Mouse (Mus musculus): ENCODE data around the gene Rhoh.

Rhoh gene

DNA sequence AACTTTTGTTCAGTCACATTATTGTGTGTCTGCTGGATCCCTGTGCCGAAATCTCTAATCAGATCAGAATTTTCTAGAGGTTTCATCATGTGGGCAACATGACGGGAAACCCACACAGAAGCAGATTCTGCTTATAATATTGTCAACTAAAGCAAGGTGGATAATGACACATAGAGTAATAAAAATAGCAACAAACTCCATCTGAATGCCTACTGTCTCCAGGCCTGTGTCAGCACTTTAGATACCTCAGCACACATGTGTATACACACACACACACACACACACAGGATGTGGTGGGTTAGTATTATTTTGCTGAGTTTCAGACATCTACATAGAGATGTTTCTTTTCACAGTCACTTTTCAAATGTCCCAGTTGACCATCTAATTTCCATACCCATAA, 36.7 kb downstream of the Rhoh start:
- DNase-seq, result no peak

GRCm38 (mm10) chr5:65898683-65899082, 37.7 kb downstream of the Rhoh start:
- no peak for DNase-seq

DNA sequence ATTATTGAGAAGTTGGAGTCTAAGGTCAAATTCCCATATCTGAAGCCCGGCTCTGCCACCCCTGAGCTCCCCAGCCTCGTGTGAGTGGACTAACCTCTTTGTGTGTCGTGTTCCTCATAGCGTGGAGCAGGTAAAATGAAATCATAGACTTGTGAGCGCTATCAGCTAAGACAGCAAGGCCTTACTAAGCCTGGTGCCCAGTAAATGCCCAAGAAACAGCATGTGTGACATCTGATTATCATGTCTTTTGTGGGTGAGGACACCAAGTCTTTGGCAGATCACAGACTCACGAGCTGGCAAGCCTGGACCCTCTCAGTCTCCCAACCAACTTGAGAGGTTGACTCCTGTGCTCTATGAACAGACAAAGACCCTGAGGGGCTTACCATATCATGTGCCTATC, 39.1 kb downstream of the Rhoh start:
- no peak for DNase-seq

DNA sequence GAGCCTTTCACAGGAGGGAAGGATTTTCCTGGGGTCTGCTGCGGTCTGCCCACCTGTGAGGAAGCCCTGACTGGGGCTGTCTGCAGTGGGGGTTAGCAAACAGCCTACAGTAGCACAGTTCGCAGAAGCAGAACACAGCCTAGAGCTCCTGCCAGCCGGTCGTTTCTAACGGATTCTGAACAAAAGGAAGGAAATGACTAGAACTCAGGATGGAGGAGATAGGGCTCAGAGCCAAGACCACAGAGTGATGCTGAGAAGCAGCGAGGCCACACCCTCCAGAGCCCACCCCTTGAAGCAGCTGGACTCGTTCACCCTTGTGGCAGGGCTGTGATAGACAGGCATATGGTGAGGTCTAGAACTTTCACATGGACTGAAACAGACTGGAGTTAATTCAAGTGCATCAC, 39.9 kb downstream of the Rhoh start:
- DNase-seq, result no peak

DNA sequence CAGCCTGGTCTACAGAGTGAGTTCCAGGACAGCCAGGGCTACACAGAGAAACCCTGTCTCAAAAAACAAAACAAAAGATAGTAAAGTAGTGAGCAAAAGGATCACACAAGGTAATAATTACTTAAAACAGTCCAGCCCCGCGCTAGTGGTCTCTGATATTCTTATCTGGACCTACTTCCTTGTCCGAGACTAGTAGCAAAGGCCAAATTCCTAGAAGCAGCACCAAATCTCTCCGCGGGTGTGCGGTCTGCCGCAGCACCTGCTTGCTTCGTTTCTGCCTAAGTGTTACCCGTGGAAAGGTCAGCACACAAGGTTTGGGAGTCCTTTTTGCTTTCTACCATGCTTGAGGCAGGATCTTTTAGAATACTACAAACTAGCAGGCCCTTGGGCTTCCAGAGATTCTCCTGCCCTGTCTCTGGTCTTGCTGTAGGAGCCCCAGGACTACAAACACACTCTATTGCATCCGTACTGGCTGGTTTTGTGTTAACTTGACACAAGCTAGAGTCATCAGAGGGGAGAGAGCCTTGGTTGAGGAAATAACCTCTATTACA, 40.9 kb downstream of the Rhoh start:
- no peak for DNase-seq

GRCm38 (mm10) chr5:65902811-65903210, 41.8 kb downstream of the Rhoh start:
- DNase-seq, result no peak

DNA sequence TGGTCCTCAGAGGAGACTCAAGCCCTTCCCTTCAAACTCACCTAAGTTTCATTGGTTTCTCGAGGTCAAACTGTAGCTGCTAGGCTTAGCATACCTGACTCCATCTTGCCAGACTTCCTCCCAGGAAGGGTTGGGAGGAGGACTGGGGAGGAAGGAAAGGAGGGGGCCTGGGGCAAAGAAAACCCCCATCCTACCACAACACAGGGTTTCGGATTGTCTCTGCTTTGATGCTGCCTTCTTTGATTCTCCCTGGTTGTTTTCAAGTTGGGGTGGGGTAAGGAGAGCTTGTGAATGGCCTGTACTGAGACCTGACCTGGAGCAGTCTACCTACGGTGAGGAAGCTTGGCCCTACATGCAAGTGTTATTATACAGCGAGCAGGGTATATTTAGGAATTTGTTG, 43.5 kb downstream of the Rhoh start:
- no peak for DNase-seq

- no peak for DNase-seq
Observed at GRCm38 (mm10) chr5:65908751-65909150, 47.7 kb downstream of the Rhoh start.

DNA sequence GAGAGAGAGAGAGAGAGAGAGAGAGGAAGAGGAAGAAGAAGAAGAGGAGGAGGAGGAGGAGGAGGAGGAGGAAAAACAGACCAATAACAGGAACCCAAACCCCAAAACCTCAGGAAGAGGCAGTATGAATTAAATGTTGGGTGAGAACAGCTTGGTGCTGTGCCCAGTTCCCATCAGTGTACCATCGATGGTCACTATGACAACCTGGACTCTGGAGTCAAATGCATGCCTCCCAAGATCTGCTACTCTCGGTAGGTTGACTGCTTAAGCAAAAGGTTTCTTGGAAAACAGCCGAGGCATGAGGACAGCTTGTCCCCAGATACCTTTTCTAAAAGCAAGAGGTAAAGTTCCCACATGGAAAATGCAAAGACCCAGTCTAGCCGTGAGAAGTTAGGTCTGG, 48.3 kb downstream of the Rhoh start:
- no peak for DNase-seq

GRCm38 (mm10) chr5:65910398-65910797, 49.4 kb downstream of the Rhoh start:
- DNase-seq, result no peak

DNA sequence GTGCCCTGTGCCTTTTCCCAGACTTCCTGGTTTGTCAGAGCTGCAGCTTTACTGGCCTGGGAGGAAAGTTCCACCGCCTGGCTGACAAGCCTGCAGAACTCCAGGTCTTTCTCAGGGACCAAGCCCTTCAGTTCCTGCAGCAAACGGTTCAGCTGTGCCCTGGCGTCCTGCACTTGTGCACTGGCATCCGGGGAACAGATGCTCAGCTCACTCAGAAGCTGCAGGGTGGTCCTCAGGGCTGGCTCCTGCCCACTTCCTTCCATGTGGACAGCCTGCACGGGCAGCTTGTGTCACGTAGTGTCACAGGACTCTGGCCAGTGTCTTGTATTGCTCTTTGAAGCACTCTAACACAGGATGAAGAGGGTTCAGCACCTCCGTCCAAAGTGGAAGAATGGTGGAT, 50.7 kb downstream of the Rhoh start:
- no peak for DNase-seq

DNA sequence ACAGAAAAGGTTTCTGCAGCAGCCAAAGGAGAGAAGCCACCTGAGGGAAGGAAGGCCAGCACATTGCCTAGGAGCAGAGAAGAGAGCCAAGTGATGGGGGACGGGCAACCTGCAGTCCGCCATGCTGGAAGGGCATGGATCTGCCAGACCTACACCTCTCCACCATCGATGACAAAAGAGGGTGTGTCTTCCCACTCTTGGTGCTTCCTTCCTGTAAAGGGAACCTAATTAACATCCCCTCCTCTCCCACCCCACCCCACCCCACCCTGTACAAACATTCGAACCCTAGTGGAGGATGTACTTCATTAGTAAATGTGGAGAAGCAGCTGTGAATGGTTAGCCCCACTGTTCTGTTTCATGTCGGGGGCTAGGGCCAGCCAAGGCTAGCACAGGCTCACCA, 51.2 kb downstream of the Rhoh start:
- no peak for DNase-seq

- no peak for DNase-seq
Observed at GRCm38 (mm10) chr5:65913126-65913525, 52.1 kb downstream of the Rhoh start.

- DNase-seq, result no peak
Observed at GRCm38 (mm10) chr5:65914342-65914741, 53.3 kb downstream of the Rhoh start.

DNA sequence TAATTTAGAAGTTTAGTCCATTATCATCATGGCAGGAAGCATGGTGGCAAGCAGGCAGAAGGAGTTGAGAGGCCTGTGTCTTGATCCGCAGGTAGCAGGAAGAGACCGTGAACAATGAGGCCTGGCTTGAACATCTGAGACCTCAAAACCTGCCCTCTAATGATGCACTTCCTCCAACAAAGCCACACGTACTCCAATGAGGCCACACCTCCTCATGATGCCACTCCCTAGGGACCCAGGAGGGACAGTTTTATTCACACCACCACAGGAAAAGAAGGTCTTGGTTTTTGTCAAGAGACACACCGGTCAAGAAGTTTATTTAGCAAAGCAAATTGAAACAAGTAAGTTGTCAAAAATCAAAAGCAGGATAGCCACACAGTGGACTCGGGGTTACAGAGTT, 55.9 kb downstream of the Rhoh start:
- no peak for DNase-seq

DNA sequence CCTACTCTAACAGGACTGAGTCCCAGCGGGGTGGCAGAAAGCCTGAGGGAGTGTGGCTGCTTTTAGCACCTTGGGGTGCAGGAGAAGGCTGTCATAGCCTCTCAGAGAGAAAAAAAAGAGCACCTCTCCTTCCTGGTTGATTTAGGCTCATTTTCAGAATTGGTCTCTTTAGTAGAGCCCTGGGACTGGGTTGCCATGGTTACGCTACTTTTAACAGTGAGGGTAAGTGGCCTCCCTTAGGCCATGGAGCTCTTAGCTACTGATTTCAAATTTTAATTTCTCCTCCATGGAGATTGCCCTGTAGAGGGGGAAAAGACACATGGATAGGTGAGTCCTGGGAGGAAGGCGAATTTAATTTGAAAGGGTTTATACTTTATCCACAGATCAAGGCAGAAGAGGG, 57.6 kb downstream of the Rhoh start:
- no peak for DNase-seq

- DNase-seq, result no peak
Observed at GRCm38 (mm10) chr5:65919326-65919725, 58.3 kb downstream of the Rhoh start.

- no peak for DNase-seq
Observed at GRCm38 (mm10) chr5:65919904-65920303, 58.9 kb downstream of the Rhoh start.

DNA sequence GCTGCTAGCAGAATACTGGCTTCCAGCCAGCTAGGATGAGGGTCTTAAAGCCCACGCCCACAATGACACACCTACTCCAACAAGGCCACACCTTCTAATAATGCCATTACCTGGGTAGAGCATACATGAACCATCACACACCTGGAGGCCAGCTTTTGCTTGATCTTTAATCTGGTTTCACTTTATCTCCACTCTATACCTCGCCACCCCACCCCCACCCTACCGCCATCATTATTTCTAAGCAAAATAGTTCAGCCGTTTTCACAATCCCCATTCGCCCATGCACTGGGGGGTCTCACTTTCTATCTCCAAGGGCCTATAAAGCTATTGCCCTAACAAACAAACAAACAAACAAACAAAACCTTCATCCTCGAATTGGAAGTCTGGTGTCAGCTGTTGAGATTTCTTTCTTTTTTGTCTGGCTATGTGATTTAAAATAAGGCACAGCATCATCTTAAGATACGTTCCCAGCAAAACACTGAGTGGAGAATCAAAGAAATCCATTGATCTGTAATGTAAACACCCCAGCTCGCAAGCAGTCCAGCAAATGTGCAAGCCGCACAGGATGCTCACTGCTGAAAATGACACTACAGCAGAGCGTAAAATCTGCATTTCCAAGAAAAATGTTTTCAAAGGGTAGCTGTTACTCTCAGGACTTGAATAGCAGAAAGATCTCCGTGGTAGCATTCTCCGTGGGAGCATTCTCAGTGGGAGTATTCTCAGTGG, 59.9 kb downstream of the Rhoh start:
- DNase-seq, result no peak

GRCm38 (mm10) chr5:65921477-65922138, 60.6 kb downstream of the Rhoh start:
- no peak for DNase-seq

- DNase-seq, result no peak
Observed at GRCm38 (mm10) chr5:65926666-65927065, 65.7 kb downstream of the Rhoh start.

- no peak for DNase-seq
Observed at GRCm38 (mm10) chr5:65929162-65929561, 68.1 kb downstream of the Rhoh start.

- DNase-seq, result no peak
Observed at GRCm38 (mm10) chr5:65930171-65930570, 69.2 kb downstream of the Rhoh start.

GRCm38 (mm10) chr5:65933258-65933657, 72.2 kb downstream of the Rhoh start:
- no peak for DNase-seq

DNA sequence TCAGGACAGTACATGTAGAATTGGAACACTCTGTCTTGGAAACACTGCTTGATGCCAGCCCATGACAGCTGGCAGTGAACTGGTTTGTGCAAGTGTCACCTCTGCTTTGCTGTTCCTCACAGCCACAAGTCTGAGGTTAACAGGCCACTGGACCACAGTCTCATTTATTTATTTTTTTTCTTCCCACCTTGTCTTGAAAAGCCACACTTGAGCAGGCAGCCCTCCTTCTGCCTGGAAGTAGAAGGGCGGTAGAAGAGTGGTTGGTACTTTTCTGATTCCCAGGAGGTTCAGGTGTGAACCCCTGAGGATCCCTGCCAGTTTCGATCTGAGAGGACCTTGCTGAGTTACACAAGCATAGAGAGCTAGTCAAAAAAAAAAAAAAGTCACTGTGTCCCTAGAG, 72.8 kb downstream of the Rhoh start:
- DNase-seq, result no peak

Data from cerebellum, postnatal 36 days (tissue).